ENCODE assay signal across 21 mouse cellular contexts in the genomic region with DNA sequence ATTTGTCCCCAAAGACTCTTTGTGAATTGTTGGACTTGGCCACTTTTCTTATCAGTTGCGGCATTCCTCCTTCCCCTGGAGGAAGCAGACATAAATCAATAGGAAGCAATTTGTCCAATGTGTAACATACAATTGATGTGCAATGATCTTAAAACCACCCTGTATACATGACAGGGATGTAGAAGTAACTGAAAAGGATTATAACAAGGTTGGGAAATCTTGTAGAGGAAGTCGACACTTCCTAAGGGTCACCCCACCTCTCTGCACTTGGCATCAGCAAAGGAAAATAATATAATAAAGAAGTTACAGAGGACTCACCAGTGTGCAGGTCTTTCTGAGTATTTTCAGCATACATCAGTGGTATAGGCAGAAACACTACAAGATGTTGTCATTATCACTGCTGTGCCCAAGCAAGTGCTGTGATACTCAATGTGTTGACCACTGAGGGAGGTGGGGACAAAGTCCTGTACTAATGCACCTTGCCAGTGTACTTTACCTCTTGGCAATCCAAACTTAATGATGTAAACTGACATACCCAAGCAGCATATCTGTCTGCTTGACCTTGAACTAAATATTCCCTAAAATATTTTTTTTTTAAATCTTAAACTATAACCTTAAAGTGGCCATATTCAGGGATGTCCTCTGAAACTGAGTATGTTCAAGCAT.
"Had no signal": no experiment of that assay in that cellular context is flagged by ENCODE, and none has a peak within 500 bp of the region (broad histone marks: within the 10 kb centered on the region; RNA-seq: fewer than 3 reads in every experiment).

No protein-coding gene starts in this region.

- H3K9me3 ChIP-seq: lung, embryonic 15.5 days; megakaryocyte, embryonic 14.5 days; midbrain, embryonic 12.5 days; neural tube, embryonic 13.5 days; neural tube, embryonic 15.5 days had no signal

- H3K4me1 ChIP-seq: lung, embryonic 15.5 days; megakaryocyte, embryonic 14.5 days; midbrain, embryonic 12.5 days; neural tube, embryonic 13.5 days; neural tube, embryonic 15.5 days had no signal

- H3K9ac ChIP-seq: liver, embryonic 14.5 days; lung, embryonic 15.5 days; midbrain, embryonic 12.5 days; neural tube, embryonic 13.5 days; neural tube, embryonic 15.5 days had no signal

- H3K36me3 ChIP-seq: lung, embryonic 15.5 days; midbrain, embryonic 12.5 days; neural tube, embryonic 13.5 days; neural tube, embryonic 15.5 days had no signal

- ATAC-seq: midbrain, embryonic 16.5 days had no signal

- H3K4me3 ChIP-seq: lung, embryonic 15.5 days; megakaryocyte, embryonic 14.5 days; midbrain, embryonic 12.5 days; myocyte; neural tube, embryonic 13.5 days; neural tube, embryonic 15.5 days had no signal

- DNase-seq: lung, adult 2 months; lung, postnatal 10 days; lung, postnatal 36 days; midbrain, embryonic 14.5 days; retina, postnatal 1 day; right cerebral cortex, adult 18-20 months; right cerebral cortex, postnatal 25 days; right cerebral cortex, postnatal 4 days; spleen, adult 18-20 months; thymus, adult 2 months; thymus, postnatal 25 days; thymus, postnatal 4 days had no signal

- H3K27me3 ChIP-seq: lung, embryonic 15.5 days; megakaryocyte, embryonic 14.5 days; midbrain, embryonic 12.5 days; neural tube, embryonic 13.5 days; neural tube, embryonic 15.5 days had no signal

- H3K4me2 ChIP-seq: lung, embryonic 15.5 days; midbrain, embryonic 12.5 days; neural tube, embryonic 13.5 days; neural tube, embryonic 15.5 days had no signal

- H3K27ac ChIP-seq: liver, embryonic 14.5 days; lung, embryonic 15.5 days; macrophage; midbrain, embryonic 12.5 days; neural tube, embryonic 13.5 days; neural tube, embryonic 15.5 days had no signal
